Mouse (Mus musculus): ENCODE results near the gene AC124502.3.

The AC124502.3 gene

GRCm38 (mm10) chr19:5038709-5039156, at the start of gene AC124502.3, which contains the start of gene B4gat1:
Gene AC124502.3 (plus strand): TSS chr19:5038891.
Gene B4gat1 (plus strand): TSS chr19:5038826.
- DNase-seq (ENCODE audit: low read depth, low spot score), result peak; percentile 86

- peak; percentile 90 for DNase-seq (ENCODE audit: low read depth, low spot score)
These were observed 49.7 kb upstream of the AC124502.3 start for GRCm38 (mm10) chr19:4989013-4989412.

- no peak for DNase-seq (ENCODE audit: low read depth, low spot score)
These were observed 49.0 kb upstream of the AC124502.3 start for GRCm38 (mm10) chr19:4989434-4990255.

- no peak for DNase-seq (ENCODE audit: low read depth, low spot score)
These were observed 48.5 kb upstream of the AC124502.3 start, which contains the start of gene Npas4 for GRCm38 (mm10) chr19:4990256-4990625. Gene Npas4 (minus strand): TSS chr19:4990316.

GRCm38 (mm10) chr19:4990716-4991115, 48.0 kb upstream of the AC124502.3 start:
- DNase-seq (ENCODE audit: low read depth, low spot score), result peak; percentile 47

GRCm38 (mm10) chr19:4992371-4992770, 46.3 kb upstream of the AC124502.3 start:
- DNase-seq (ENCODE audit: low read depth, low spot score), result peak; percentile 32

GRCm38 (mm10) chr19:4992904-4993303, 45.8 kb upstream of the AC124502.3 start:
- DNase-seq (ENCODE audit: low read depth, low spot score), result peak; percentile 35

- no peak for DNase-seq (ENCODE audit: low read depth, low spot score)
These were observed 44.6 kb upstream of the AC124502.3 start for GRCm38 (mm10) chr19:4994043-4994442.

GRCm38 (mm10) chr19:4999445-5000140, 39.1 kb upstream of the AC124502.3 start:
- DNase-seq (ENCODE audit: low read depth, low spot score), result no peak

GRCm38 (mm10) chr19:5001666-5002406, 36.9 kb upstream of the AC124502.3 start:
- DNase-seq (ENCODE audit: low read depth, low spot score), result peak; percentile 93

GRCm38 (mm10) chr19:5003644-5004043, 35.0 kb upstream of the AC124502.3 start:
- DNase-seq (ENCODE audit: low read depth, low spot score), result peak; percentile 66

GRCm38 (mm10) chr19:5004925-5005324, 33.8 kb upstream of the AC124502.3 start:
- DNase-seq (ENCODE audit: low read depth, low spot score), result no peak

GRCm38 (mm10) chr19:5013138-5013537, 25.6 kb upstream of the AC124502.3 start:
- no peak for DNase-seq (ENCODE audit: low read depth, low spot score)

- peak; percentile 94 for DNase-seq (ENCODE audit: low read depth, low spot score)
These were observed 23.7 kb upstream of the AC124502.3 start for GRCm38 (mm10) chr19:5014961-5015398.

GRCm38 (mm10) chr19:5016221-5016742, 22.4 kb upstream of the AC124502.3 start:
- peak; percentile 91 for DNase-seq (ENCODE audit: low read depth, low spot score)

- peak; percentile 92 for DNase-seq (ENCODE audit: low read depth, low spot score)
These were observed 21.9 kb upstream of the AC124502.3 start for GRCm38 (mm10) chr19:5016782-5017181.

- DNase-seq (ENCODE audit: low read depth, low spot score), result no peak
These were observed 21.1 kb upstream of the AC124502.3 start for GRCm38 (mm10) chr19:5017611-5018010.

GRCm38 (mm10) chr19:5018191-5018590, 20.5 kb upstream of the AC124502.3 start:
- no peak for DNase-seq (ENCODE audit: low read depth, low spot score)

GRCm38 (mm10) chr19:5021416-5021815, 17.3 kb upstream of the AC124502.3 start:
- DNase-seq (ENCODE audit: low read depth, low spot score), result no peak

- DNase-seq (ENCODE audit: low read depth, low spot score), result peak; percentile 97
These were observed 14.8 kb upstream of the AC124502.3 start, which contains the start of gene Slc29a2 for GRCm38 (mm10) chr19:5023621-5024479. Gene Slc29a2 (plus strand): TSS chr19:5023860.
